Mouse (Mus musculus) monocyte, adult 5-6 weeks (primary cell): ENCODE data around the gene Rrp36. TPM values are rescaled to one million over a fixed set of nuclear protein-coding genes. Genes with fewer than 3 reads are reported as not detected.

Source experiments
- ATAC-seq: fragments of 153-309, 156-312 bp; replicated peaks from 2 replicates; pipeline ENCODE4 v1.8.0; 2017; ENCODE audit warnings: mild to moderate bottlenecking; ENCODE audit not compliant: low TSS enrichment, insufficient number of reproducible peaks, severe bottlenecking, poor library complexity, low FRiP score
- total RNA-seq: library from RNA; stranded (forward); fragments of 200-1000, 200-491, 200-594 nt; gene quantifications from 3 replicates; pipeline ENCODE4 v1.2.3, GENCODE M21; 2017

Rrp36 gene
- total RNA-seq, 1 experiment from 2014 or later, result 52.8 TPM

- ATAC-seq, result no peak
These were observed 20.4 kb upstream of the Rrp36 start for GRCm38 (mm10) chr17:46694517-46695063.

- ATAC-seq, result no peak
These were observed 17.2 kb upstream of the Rrp36 start for GRCm38 (mm10) chr17:46691390-46691789.

- no peak for ATAC-seq
These were observed 16.5 kb upstream of the Rrp36 start for GRCm38 (mm10) chr17:46690665-46691064.

GRCm38 (mm10) chr17:46685913-46686312 lies 11.8 kb upstream of the Rrp36 start:
- ATAC-seq, result no peak

GRCm38 (mm10) chr17:46682654-46683389 lies 8.7 kb upstream of the Rrp36 start:
- no peak for ATAC-seq

GRCm38 (mm10) chr17:46681466-46682118 lies 7.4 kb upstream of the Rrp36 start:
- no peak for ATAC-seq

GRCm38 (mm10) chr17:46680760-46681373 lies 6.7 kb upstream of the Rrp36 start, which contains the start of gene Klhdc3:
Klhdc3 (minus strand) TSS chr17:46680914.
- peak; percentile 93 for ATAC-seq

GRCm38 (mm10) chr17:46679843-46680759 lies 5.9 kb upstream of the Rrp36 start:
- peak; percentile 14; the same call in 1 of the 2 replicates for ATAC-seq

- ATAC-seq, result no peak
These were observed 4.8 kb upstream of the Rrp36 start for GRCm38 (mm10) chr17:46678911-46679310.

- no peak for ATAC-seq
These were observed 4.3 kb upstream of the Rrp36 start, which contains the start of gene Mea1 for GRCm38 (mm10) chr17:46678416-46678815. Mea1 (plus strand) TSS chr17:46678793.

GRCm38 (mm10) chr17:46674530-46675283 lies 555 bp upstream of the Rrp36 start:
- ATAC-seq, result no peak

GRCm38 (mm10) chr17:46669911-46670310 lies 4.2 kb downstream of the Rrp36 start:
- ATAC-seq, result no peak

GRCm38 (mm10) chr17:46667712-46668111 lies 6.4 kb downstream of the Rrp36 start:
- no peak for ATAC-seq

- no peak for ATAC-seq
These were observed 11.4 kb downstream of the Rrp36 start for GRCm38 (mm10) chr17:46662730-46663129.

GRCm38 (mm10) chr17:46661981-46662380 lies 12.2 kb downstream of the Rrp36 start:
- ATAC-seq, result no peak

GRCm38 (mm10) chr17:46661351-46661750 lies 12.8 kb downstream of the Rrp36 start:
- ATAC-seq, result no peak

GRCm38 (mm10) chr17:46656054-46656453 lies 18.1 kb downstream of the Rrp36 start:
- no peak for ATAC-seq
